Mouse (Mus musculus) erythroid progenitor cell, adult 5-6 weeks (primary cell): ENCODE data around the gene Adgrg7. TPM values are rescaled to one million over a fixed set of nuclear protein-coding genes. Genes with fewer than 3 reads are reported as not detected.
A peak's percentile ranks its signal among the peaks of the same experiment; 100 is the strongest.

Experiments used
- ATAC-seq: replicated peaks from 2 replicates; pipeline ENCODE4 v1.8.0; 2016; ENCODE audit warnings: moderate number of reproducible peaks, mild to moderate bottlenecking, moderate TSS enrichment, inconsistent platforms; ENCODE audit not compliant: poor library complexity, low FRiP score, severe bottlenecking
- total RNA-seq, 2 experiments: library from RNA; stranded (forward) in 1 of 2; stranded (reverse) in 1 of 2; fragments of 150-400 nt in 1 of 2; fragments of 186-747, 209-891 nt in 1 of 2; gene quantifications; 2 replicates each; pipeline versions ENCODE4 v1.2.3 to v1.2.4; 2015 to 2017; ENCODE audit warnings: low replicate concordance in 2 of 2

Gene Adgrg7
- total RNA-seq, 2 experiments from 2014 or later, result 2.0 to 6.7 TPM

GRCm38 (mm10) chr16:56716557-56717179 is 79.0 kb downstream of the Adgrg7 start:
- ATAC-seq, result peak; percentile 53

GRCm38 (mm10) chr16:56715608-56716007 is 80.0 kb downstream of the Adgrg7 start:
- ATAC-seq, result no peak

- no peak for ATAC-seq
Measured at GRCm38 (mm10) chr16:56710071-56710470, 85.6 kb downstream of the Adgrg7 start.

- ATAC-seq, result no peak
Measured at GRCm38 (mm10) chr16:56705731-56706130, 89.9 kb downstream of the Adgrg7 start.

GRCm38 (mm10) chr16:56700898-56701297 is 94.8 kb downstream of the Adgrg7 start:
- ATAC-seq, result no peak

GRCm38 (mm10) chr16:56696448-56696847 is 99.2 kb downstream of the Adgrg7 start:
- no peak for ATAC-seq

- no peak for ATAC-seq
Measured at GRCm38 (mm10) chr16:56690715-56691114, 104.9 kb downstream of the Adgrg7 start.

- no peak for ATAC-seq
Measured at GRCm38 (mm10) chr16:56686747-56687146, 108.9 kb downstream of the Adgrg7 start.

GRCm38 (mm10) chr16:56681010-56681645 is 114.5 kb downstream of the Adgrg7 start:
- ATAC-seq, result no peak

GRCm38 (mm10) chr16:56677146-56677545 is 118.5 kb downstream of the Adgrg7 start:
- ATAC-seq, result no peak

Other genes with a start within 250 kb of the Adgrg7 start
- 32.8 and 65.0 TPM in 2 replicates for gene Tfg, start 78.4 kb downstream of the Adgrg7 start, total RNA-seq (2015; ENCODE audit: low replicate concordance)
- gene Tfg, start 78.4 kb downstream of the Adgrg7 start, total RNA-seq (2017; ENCODE audit: low replicate concordance), result 23.1 and 55.2 TPM in 2 replicates
- not detected in 2 replicates for gene Tmem45a, start 90.3 kb upstream of the Adgrg7 start, total RNA-seq (2015; ENCODE audit: low replicate concordance)
- not detected in 2 replicates for gene Tmem45a, start 90.3 kb upstream of the Adgrg7 start, total RNA-seq (2017; ENCODE audit: low replicate concordance)
- gene Lnp1, start 132.2 kb upstream of the Adgrg7 start, total RNA-seq (2015; ENCODE audit: low replicate concordance), result not detected in 2 replicates
- gene Lnp1, start 132.2 kb upstream of the Adgrg7 start, total RNA-seq (2017; ENCODE audit: low replicate concordance), result not detected in 2 replicates